Mouse (Mus musculus): ENCODE measurements around the gene Lrriq4. TPM values are rescaled to one million over a fixed set of nuclear protein-coding genes. Genes with fewer than 3 reads are reported as not detected.

Gene Lrriq4
- polyA plus RNA-seq, 1 experiment, result not detected

- Histone ChIP-seq H3K27me3 (ENCODE audit: control insufficient read depth) (peaks cover 53% of the 10 kb centered on the region), H3K9me3 (ENCODE audit: control insufficient read depth, low read length) (no peaks in the 10 kb centered on the region; the same call in 1 of the 2 replicates), H3K4me1 (ENCODE audit: control insufficient read depth) (no peaks in the 10 kb centered on the region), H3K4me3 (replicated peaks) (no peak overlapping the region), H3K36me3 (ENCODE audit: control insufficient read depth) (no peaks in the 10 kb centered on the region)
- no peak for TF ChIP-seq GATA1 (IDR thresholded peaks at IDR 0.05; ENCODE audit: low read length)
Measured at GRCm38 (mm10) chr3:30648466-30648865, 4.2 kb downstream of the Lrriq4 start.

- H3K27me3 ChIP-seq (ENCODE audit: control insufficient read depth), result peaks cover 53% of the 10 kb centered on the region
- no peaks in the 10 kb centered on the region for H3K4me1 ChIP-seq (ENCODE audit: control insufficient read depth)
- H3K36me3 ChIP-seq (ENCODE audit: control insufficient read depth), result no peaks in the 10 kb centered on the region
- no peak overlapping the region for H3K4me3 ChIP-seq (replicated peaks)
- TF ChIP-seq GATA1 (IDR thresholded peaks at IDR 0.05; ENCODE audit: low read length) (no peak), TAL1 (IDR thresholded peaks at IDR 0.05; ENCODE audit: low read length) (no peak)
- H3K9me3 ChIP-seq (ENCODE audit: control insufficient read depth, low read length), result no peaks in the 10 kb centered on the region; the same call in 1 of the 2 replicates
Measured at GRCm38 (mm10) chr3:30650062-30650841, 5.9 kb downstream of the Lrriq4 start.

GRCm38 (mm10) chr3:30655937-30656336 lies 11.6 kb downstream of the Lrriq4 start:
- no peaks in the 10 kb centered on the region for H3K4me1 ChIP-seq (ENCODE audit: control insufficient read depth)
- H3K36me3 ChIP-seq (ENCODE audit: control insufficient read depth), result no peaks in the 10 kb centered on the region
- no peak overlapping the region for H3K4me3 ChIP-seq (replicated peaks)
- no peaks in the 10 kb centered on the region for H3K9me3 ChIP-seq (ENCODE audit: control insufficient read depth, low read length)
- TF ChIP-seq GATA1 (IDR thresholded peaks at IDR 0.05; ENCODE audit: low read length) (no peak), TAL1 (IDR thresholded peaks at IDR 0.05; ENCODE audit: low read length) (no peak)
- peaks cover 13% of the 10 kb centered on the region for H3K27me3 ChIP-seq (ENCODE audit: control insufficient read depth)

- Histone ChIP-seq H3K4me3 (replicated peaks) (no peak overlapping the region), H3K9me3 (ENCODE audit: control insufficient read depth, low read length) (no peaks in the 10 kb centered on the region), H3K27me3 (ENCODE audit: control insufficient read depth) (no peaks in the 10 kb centered on the region), H3K36me3 (ENCODE audit: control insufficient read depth) (no peaks in the 10 kb centered on the region), H3K4me1 (ENCODE audit: control insufficient read depth) (no peaks in the 10 kb centered on the region)
- no peak for TF ChIP-seq GATA1 (IDR thresholded peaks at IDR 0.05; ENCODE audit: low read length)
- no peak for TF ChIP-seq TAL1 (IDR thresholded peaks at IDR 0.05; ENCODE audit: low read length)
Measured at GRCm38 (mm10) chr3:30658486-30658885, 14.2 kb downstream of the Lrriq4 start.

GRCm38 (mm10) chr3:30683190-30683589 lies 38.9 kb downstream of the Lrriq4 start:
- Histone ChIP-seq H3K36me3 (ENCODE audit: control insufficient read depth) (no peaks in the 10 kb centered on the region), H3K4me1 (ENCODE audit: control insufficient read depth) (no peaks in the 10 kb centered on the region), H3K9me3 (ENCODE audit: control insufficient read depth, low read length) (no peaks in the 10 kb centered on the region), H3K4me3 (replicated peaks) (no peak overlapping the region), H3K27me3 (ENCODE audit: control insufficient read depth) (no peaks in the 10 kb centered on the region)
- TF ChIP-seq GATA1 (IDR thresholded peaks at IDR 0.05; ENCODE audit: low read length), result no peak
- TF ChIP-seq TAL1 (IDR thresholded peaks at IDR 0.05; ENCODE audit: low read length), result no peak

- Histone ChIP-seq H3K4me3 (replicated peaks) (no peak overlapping the region), H3K27me3 (ENCODE audit: control insufficient read depth) (no peaks in the 10 kb centered on the region), H3K9me3 (ENCODE audit: control insufficient read depth, low read length) (no peaks in the 10 kb centered on the region), H3K4me1 (ENCODE audit: control insufficient read depth) (no peaks in the 10 kb centered on the region), H3K36me3 (ENCODE audit: control insufficient read depth) (no peaks in the 10 kb centered on the region)
- no peak for TF ChIP-seq TAL1 (IDR thresholded peaks at IDR 0.05; ENCODE audit: low read length)
- TF ChIP-seq GATA1 (IDR thresholded peaks at IDR 0.05; ENCODE audit: low read length), result no peak
Measured at GRCm38 (mm10) chr3:30687216-30687615, 42.9 kb downstream of the Lrriq4 start.

GRCm38 (mm10) chr3:30690976-30691375 lies 46.7 kb downstream of the Lrriq4 start:
- H3K4me3 ChIP-seq (replicated peaks), result no peak overlapping the region
- H3K27me3 ChIP-seq (ENCODE audit: control insufficient read depth), result no peaks in the 10 kb centered on the region
- TF ChIP-seq GATA1 (IDR thresholded peaks at IDR 0.05; ENCODE audit: low read length) (no peak), TAL1 (IDR thresholded peaks at IDR 0.05; ENCODE audit: low read length) (no peak)
- H3K36me3 ChIP-seq (ENCODE audit: control insufficient read depth), result no peaks in the 10 kb centered on the region
- H3K4me1 ChIP-seq (ENCODE audit: control insufficient read depth), result no peaks in the 10 kb centered on the region
- no peaks in the 10 kb centered on the region for H3K9me3 ChIP-seq (ENCODE audit: control insufficient read depth, low read length)

GRCm38 (mm10) chr3:30695661-30696060 lies 51.4 kb downstream of the Lrriq4 start:
- no peaks in the 10 kb centered on the region for H3K27me3 ChIP-seq (ENCODE audit: control insufficient read depth)
- no peaks in the 10 kb centered on the region for H3K4me1 ChIP-seq (ENCODE audit: control insufficient read depth)
- H3K36me3 ChIP-seq (ENCODE audit: control insufficient read depth), result no peaks in the 10 kb centered on the region
- no peak overlapping the region for H3K4me3 ChIP-seq (replicated peaks)
- TF ChIP-seq GATA1 (IDR thresholded peaks at IDR 0.05; ENCODE audit: low read length), result no peak
- no peak for TF ChIP-seq TAL1 (IDR thresholded peaks at IDR 0.05; ENCODE audit: low read length)
- H3K9me3 ChIP-seq (ENCODE audit: control insufficient read depth, low read length), result no peaks in the 10 kb centered on the region

- Histone ChIP-seq H3K9me3 (ENCODE audit: control insufficient read depth, low read length) (no peaks in the 10 kb centered on the region), H3K4me1 (ENCODE audit: control insufficient read depth) (no peaks in the 10 kb centered on the region), H3K36me3 (ENCODE audit: control insufficient read depth) (no peaks in the 10 kb centered on the region), H3K27me3 (ENCODE audit: control insufficient read depth) (no peaks in the 10 kb centered on the region), H3K4me3 (replicated peaks) (no peak overlapping the region)
- no peak for TF ChIP-seq GATA1 (IDR thresholded peaks at IDR 0.05; ENCODE audit: low read length)
- TF ChIP-seq TAL1 (IDR thresholded peaks at IDR 0.05; ENCODE audit: low read length), result no peak
Measured at GRCm38 (mm10) chr3:30696346-30696745, 52.0 kb downstream of the Lrriq4 start.

Measured in erythroblast, embryonic 14.5 days (primary cell).